Mouse (Mus musculus): Measurements from ENCODE around the gene Ankrd11. TPM values are rescaled to one million over a fixed set of nuclear protein-coding genes. Genes with fewer than 3 reads are reported as not detected.

Ankrd11 gene
- 62.4 and 64.8 TPM in 2 replicates for polyA plus RNA-seq (2016; fragmentation: Nextera tagmentation; extraction: Ambion mirVana)

DNA sequence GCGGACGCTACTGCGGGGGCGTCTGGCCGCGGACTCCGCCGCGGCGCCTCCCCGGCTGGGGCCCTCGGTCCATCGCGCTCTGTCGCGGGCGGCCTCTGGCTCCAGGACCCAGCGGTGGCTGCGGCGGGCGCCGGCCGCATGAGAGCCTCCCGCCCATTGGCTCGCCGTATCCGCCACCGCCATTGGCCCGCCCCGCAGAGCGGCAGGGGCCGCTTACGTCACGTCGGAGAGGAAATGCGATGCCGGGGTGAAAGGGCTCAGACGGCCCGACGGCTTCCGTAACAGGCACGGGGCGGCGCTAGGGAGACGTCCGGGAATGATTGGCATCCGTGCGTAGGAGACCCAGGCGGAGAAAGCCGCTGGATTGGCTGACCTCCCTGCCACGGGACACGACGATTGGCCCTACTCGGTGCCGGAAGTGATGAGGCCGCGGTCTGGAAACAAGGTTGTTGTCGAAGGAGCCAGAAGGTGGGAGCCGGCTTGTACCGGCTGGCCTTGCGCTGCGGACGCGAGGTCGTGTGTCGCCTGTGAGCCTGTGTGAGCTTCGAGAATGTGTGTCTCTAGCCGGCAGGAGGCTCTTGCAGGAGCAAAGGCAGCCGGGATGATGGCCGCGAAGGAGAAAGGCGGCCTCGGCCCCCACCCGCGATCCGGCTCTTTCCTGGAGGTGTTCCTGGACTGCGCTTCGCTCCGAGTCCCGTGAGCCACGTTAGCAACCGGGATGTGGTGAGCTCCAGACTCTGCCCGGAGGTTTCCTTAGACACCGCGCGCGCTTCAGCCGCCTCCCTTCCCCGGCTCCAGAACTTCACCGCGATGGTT lies at the start of gene Ankrd11:
Gene Ankrd11 (minus strand): TSS at position 120 of the 816 bp plus-strand sequence.
- Histone ChIP-seq H3K27ac (ENCODE audit: poor library complexity, severe bottlenecking) (peak within 1 kb of the TSS; percentile 99), H3K36me3 (peaks cover 7% of the 10 kb centered on the region; the same call in 1 of the 2 replicates), H3K9ac (peak within 1 kb of the TSS; percentile 100), H3K9me3 (replicated peaks) (no peaks in the 10 kb centered on the region), H3K4me2 (peak within 1 kb of the TSS; percentile 87), H3K4me1 (replicated peaks) (peaks cover 41% of the 10 kb centered on the region), H3K27me3 (replicated peaks) (no peaks in the 10 kb centered on the region), H3K4me3 (peak within 1 kb of the TSS; percentile 100)
- peak; percentile 97 for ATAC-seq (ENCODE audit: insufficient number of reproducible peaks, low FRiP score)
- WGBS: 3% methylated on average over 90 of the region's 91 CpGs

DNA sequence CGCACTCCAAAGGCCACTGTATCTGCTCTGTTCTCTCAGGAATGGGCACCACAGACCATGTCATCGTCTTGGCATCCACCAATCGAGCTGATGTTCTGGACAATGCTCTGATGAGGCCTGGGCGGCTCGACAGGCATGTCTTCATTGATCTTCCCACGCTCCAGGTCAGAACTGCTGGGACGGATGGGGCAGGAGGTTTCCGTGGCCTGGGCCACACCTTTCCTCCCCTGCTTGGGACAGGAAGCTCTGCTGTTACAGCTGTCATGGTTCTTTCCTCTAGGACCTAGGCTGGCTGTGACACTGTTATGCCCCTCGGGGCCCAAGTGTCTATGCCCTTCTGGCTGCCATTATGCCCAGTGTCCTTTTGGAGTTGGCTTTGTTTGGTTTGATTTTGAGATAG lies 45.2 kb upstream of the Ankrd11 start:
- H3K4me3 ChIP-seq: no peak overlapping the region
- peaks cover 96% of the 10 kb centered on the region for H3K36me3 ChIP-seq
- no peak overlapping the region for H3K27ac ChIP-seq (ENCODE audit: poor library complexity, severe bottlenecking)
- H3K4me1 ChIP-seq (replicated peaks): no peaks in the 10 kb centered on the region
- no peak overlapping the region for H3K9ac ChIP-seq
- no peaks in the 10 kb centered on the region for H3K9me3 ChIP-seq (replicated peaks)
- H3K4me2 ChIP-seq: no peak overlapping the region
- WGBS: 73% methylated on average over 9 of the region's 9 CpGs
- no peaks in the 10 kb centered on the region for H3K27me3 ChIP-seq (replicated peaks)
- no peak for ATAC-seq (ENCODE audit: insufficient number of reproducible peaks, low FRiP score)

DNA sequence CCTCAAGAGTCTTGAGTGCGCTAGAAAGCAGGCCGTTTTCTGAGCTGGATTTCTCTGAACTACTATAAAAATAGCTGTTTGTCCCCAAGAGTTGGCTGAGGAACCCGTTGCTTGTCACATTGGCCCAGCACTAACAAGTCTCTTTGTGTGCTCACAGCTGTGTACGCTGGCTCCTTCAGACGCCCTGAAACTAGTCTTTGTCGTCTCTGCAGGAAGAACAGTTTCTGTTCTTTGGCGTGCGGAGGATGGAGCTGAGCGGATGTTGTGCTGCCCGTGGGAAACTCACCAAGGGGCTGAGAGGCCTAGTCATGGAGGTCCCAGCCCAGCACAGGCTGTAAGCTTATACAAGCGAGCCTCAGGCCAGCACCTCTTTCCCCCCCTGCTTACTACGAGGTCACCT lies 41.5 kb upstream of the Ankrd11 start:
- Histone ChIP-seq H3K4me3 (no peak overlapping the region), H3K27ac (ENCODE audit: poor library complexity, severe bottlenecking) (no peak overlapping the region), H3K27me3 (replicated peaks) (no peaks in the 10 kb centered on the region), H3K36me3 (peaks cover 95% of the 10 kb centered on the region), H3K9me3 (replicated peaks) (no peaks in the 10 kb centered on the region), H3K9ac (no peak overlapping the region), H3K4me2 (no peak overlapping the region), H3K4me1 (replicated peaks) (no peaks in the 10 kb centered on the region)
- 89% methylated on average over 12 of the region's 12 CpGs for WGBS
- ATAC-seq (ENCODE audit: insufficient number of reproducible peaks, low FRiP score): no peak

DNA sequence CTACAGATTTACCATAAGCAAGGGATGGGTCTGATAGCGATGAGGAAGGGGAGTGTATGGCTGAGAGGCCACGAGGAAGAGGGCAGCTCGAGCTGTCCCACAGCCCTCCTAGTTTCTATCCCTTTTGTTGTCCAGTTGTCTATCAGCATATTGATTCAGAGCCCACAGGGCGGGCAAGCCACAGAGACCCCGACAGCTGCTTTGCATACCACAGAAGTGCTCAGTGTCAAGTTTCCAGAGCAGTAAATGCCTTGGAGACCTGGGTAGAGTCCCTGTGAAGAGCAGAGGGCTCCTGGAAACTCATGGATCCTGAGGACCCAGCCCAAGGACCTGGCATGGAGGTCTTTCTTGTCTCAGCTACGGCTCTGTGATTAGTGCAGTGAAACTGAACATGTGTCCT lies 40.9 kb upstream of the Ankrd11 start:
- no peak for ATAC-seq (ENCODE audit: insufficient number of reproducible peaks, low FRiP score)
- Histone ChIP-seq H3K9me3 (replicated peaks) (no peaks in the 10 kb centered on the region), H3K4me1 (replicated peaks) (no peaks in the 10 kb centered on the region), H3K27ac (ENCODE audit: poor library complexity, severe bottlenecking) (no peak overlapping the region), H3K36me3 (peaks cover 93% of the 10 kb centered on the region), H3K9ac (no peak overlapping the region), H3K4me3 (no peak overlapping the region), H3K4me2 (no peak overlapping the region), H3K27me3 (replicated peaks) (no peaks in the 10 kb centered on the region)
- 79% methylated on average over 6 of the region's 6 CpGs for WGBS

DNA sequence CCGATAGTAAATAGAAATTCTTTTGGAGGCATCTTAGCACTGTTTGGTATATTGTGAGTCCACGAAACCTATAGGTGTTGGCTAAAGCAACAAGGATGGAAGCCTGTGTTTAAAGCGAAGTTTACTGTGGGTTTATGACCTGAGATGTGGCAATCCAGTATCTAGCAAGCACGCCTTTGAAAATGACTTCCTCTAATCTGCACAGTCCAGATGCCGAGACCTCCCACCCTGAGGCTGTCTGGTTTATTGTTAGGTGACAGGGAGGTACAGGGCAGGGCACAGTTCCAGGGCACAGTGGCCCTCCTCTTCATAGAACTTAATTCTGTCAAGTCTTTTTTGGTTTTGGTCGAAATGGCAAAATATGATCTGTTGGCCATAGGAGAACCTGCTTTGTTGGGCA lies 35.1 kb upstream of the Ankrd11 start:
- Histone ChIP-seq H3K9me3 (replicated peaks) (no peaks in the 10 kb centered on the region), H3K4me1 (replicated peaks) (peaks cover 12% of the 10 kb centered on the region; the same call in 1 of the 2 replicates), H3K4me3 (no peak overlapping the region), H3K9ac (no peak overlapping the region), H3K4me2 (no peak overlapping the region), H3K27me3 (replicated peaks) (no peaks in the 10 kb centered on the region), H3K36me3 (peaks cover 92% of the 10 kb centered on the region), H3K27ac (ENCODE audit: poor library complexity, severe bottlenecking) (no peak overlapping the region)
- peak; percentile 48; the same call in 1 of the 2 replicates for ATAC-seq (ENCODE audit: insufficient number of reproducible peaks, low FRiP score)
- WGBS: 68% methylated on average over 6 of the region's 6 CpGs

DNA sequence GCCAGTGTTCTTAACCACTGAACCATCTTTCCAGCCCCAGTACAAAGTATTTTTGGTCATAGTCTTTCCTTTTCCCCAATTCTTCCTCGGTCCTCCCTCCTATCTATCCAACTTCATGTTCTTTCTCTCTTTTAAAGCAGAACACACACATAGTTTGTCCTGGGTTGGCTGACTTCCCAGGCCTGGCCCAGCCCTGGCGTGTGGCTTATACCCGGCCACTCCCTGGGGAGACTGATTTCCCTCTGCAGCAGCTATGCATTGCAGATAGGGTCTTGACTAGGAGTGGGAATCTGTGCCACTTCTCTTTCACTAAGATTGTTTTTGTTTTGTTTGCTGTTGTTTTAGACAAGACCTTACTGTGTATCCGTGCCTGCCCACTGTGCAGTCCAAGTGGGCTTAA lies 29.1 kb upstream of the Ankrd11 start:
- no peak overlapping the region for H3K9ac ChIP-seq
- WGBS: 52% methylated on average over 4 of the region's 4 CpGs
- no peak overlapping the region for H3K4me3 ChIP-seq
- H3K27me3 ChIP-seq (replicated peaks): no peaks in the 10 kb centered on the region
- H3K36me3 ChIP-seq: peaks cover 65% of the 10 kb centered on the region
- H3K27ac ChIP-seq (ENCODE audit: poor library complexity, severe bottlenecking): no peak overlapping the region
- peaks cover 22% of the 10 kb centered on the region for H3K4me1 ChIP-seq (replicated peaks)
- no peak overlapping the region for H3K4me2 ChIP-seq
- ATAC-seq (ENCODE audit: insufficient number of reproducible peaks, low FRiP score): no peak
- H3K9me3 ChIP-seq (replicated peaks): no peaks in the 10 kb centered on the region

DNA sequence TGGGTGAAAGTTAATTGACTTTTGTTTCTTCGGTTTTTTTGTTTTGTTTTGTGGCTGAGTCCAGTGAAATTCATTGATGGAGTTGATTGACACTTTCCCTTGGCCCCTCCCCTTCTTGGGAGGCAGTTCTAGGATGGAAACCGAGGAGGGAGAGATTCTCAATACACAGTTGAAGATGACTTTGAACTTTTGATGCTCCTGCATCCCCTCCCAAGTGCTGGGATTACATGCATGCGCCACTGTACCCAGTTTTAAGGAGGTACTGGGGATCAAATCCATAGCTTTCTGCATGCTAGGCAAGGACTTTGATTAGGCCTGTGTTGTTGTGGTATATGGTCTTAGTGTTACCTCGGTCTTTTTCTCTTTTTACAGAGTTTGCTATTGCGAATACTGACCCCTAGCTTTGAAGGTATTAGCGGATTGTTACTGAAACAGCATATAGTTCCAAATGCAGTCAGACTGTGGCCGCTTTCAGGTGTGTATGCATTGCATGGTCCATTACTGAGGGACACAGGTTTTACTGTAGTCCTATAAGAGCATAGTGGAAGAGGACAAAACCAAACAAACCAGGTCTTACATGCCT lies 24.1 kb upstream of the Ankrd11 start:
- no peak for ATAC-seq (ENCODE audit: insufficient number of reproducible peaks, low FRiP score)
- H3K36me3 ChIP-seq: peaks cover 23% of the 10 kb centered on the region
- H3K4me1 ChIP-seq (replicated peaks): peaks cover 29% of the 10 kb centered on the region
- 39% methylated on average over 7 of the region's 7 CpGs for WGBS
- no peaks in the 10 kb centered on the region for H3K9me3 ChIP-seq (replicated peaks)
- peak overlapping the region; percentile 90 for H3K4me3 ChIP-seq
- no peaks in the 10 kb centered on the region for H3K27me3 ChIP-seq (replicated peaks)
- H3K4me2 ChIP-seq: peak overlapping the region; percentile 89
- H3K9ac ChIP-seq: peak overlapping the region; percentile 97
- peak overlapping the region; percentile 92 for H3K27ac ChIP-seq (ENCODE audit: poor library complexity, severe bottlenecking)

DNA sequence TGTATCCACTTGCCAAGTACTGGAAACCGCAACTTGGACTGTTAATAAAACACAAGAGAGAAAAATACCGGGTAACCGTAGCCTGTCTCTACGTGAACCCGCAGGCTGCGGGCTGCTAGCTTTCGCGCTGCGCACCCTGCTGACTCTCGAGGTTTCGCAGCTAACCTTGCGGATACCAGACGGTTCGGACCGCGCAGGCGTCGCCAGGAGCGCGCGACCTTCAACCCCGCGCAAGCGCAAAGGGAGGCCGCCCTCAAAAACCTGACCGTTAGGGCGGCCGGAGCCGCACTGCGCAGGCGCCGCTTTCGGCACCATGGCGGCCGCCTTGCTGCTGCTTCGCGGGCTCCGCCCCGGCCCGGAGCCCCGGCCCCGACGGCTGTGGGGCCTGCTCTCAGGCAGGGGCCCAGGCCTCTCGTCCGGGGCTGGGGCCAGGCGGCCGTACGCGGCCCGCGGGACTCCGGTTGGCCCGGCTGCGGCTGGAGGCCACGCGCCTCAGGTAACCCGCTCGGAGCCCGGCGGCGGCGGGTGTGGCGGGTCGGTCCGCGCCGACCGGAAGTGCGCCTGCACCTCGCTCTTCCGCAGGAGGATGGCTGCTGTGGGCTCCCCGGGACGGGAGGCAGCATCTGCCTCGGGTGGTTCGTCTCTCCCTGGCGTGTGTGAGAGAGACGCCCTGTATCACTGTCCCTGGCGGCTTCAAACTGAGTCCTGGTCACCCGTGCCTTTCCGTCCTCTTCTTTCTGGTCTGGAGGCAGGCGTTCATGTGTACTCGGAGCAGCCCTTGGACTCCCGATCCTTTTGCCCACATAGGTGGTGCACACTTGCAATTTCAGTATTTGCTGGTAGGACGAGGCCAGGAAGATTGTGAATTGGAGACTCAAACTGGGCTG lies 23.4 kb upstream of the Ankrd11 start:
- H3K4me1 ChIP-seq (replicated peaks): peaks cover 26% of the 10 kb centered on the region
- peak; percentile 98 for ATAC-seq (ENCODE audit: insufficient number of reproducible peaks, low FRiP score)
- WGBS: under 1% methylated on average over 84 of the region's 84 CpGs

DNA sequence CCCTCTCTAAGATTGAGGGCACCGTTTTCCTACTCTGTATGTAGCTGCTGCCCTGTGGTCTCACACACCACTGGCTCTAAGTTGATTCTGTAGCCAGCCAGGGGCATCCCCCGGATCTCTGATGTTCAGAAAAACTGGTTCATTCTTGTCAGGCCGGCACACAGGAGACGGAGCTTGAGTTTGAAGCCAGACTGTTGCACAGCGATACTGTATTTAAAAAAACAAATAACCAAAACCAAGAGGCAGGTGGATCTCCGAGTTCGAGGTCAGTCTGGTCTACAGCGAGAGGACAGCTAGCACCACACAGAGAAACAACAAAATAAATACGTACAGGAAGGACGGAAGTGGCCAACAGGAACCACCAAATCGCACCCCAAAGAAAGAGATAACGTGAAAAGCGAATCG lies 22.7 kb upstream of the Ankrd11 start:
- Histone ChIP-seq H3K36me3 (peaks cover 23% of the 10 kb centered on the region), H3K27ac (ENCODE audit: poor library complexity, severe bottlenecking) (peak overlapping the region; percentile 88), H3K4me1 (replicated peaks) (peaks cover 26% of the 10 kb centered on the region), H3K9ac (peak overlapping the region; percentile 97), H3K4me2 (peak overlapping the region; percentile 89), H3K9me3 (replicated peaks) (no peaks in the 10 kb centered on the region), H3K27me3 (replicated peaks) (no peaks in the 10 kb centered on the region), H3K4me3 (peak overlapping the region; percentile 90)
- peak; percentile 9 for ATAC-seq (ENCODE audit: insufficient number of reproducible peaks, low FRiP score)
- WGBS: 2% methylated on average over 14 of the region's 14 CpGs

More for the DNA sequence above, 23.4 kb upstream of the Ankrd11 start:
- no peaks in the 10 kb centered on the region for H3K27me3 ChIP-seq (replicated peaks)
- H3K4me2 ChIP-seq: peak overlapping the region; percentile 89
- H3K9me3 ChIP-seq (replicated peaks): no peaks in the 10 kb centered on the region
- peak overlapping the region; percentile 97 for H3K9ac ChIP-seq
- H3K27ac ChIP-seq (ENCODE audit: poor library complexity, severe bottlenecking): peak overlapping the region; percentile 92
- H3K36me3 ChIP-seq: peaks cover 23% of the 10 kb centered on the region
- peak overlapping the region; percentile 90 for H3K4me3 ChIP-seq

DNA sequence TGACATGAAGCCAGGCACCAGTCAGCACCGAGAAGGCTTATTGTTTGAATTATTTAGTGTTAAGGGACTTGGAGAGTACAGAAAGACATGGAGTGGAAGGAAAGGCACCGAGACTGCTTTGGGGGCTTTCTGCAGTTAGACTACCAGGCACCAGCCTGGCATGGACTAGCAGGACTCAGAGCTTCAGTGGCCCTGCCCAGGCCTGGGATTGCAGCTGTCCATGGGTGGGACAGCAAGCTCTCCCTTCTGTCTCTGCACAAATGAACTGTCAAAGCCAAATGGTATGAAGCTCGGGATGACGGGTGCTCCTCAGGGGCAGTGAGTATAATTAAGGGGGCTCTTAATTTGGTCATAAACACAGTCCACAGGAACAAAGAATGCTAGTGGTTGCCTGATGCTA lies 22.0 kb upstream of the Ankrd11 start:
- ATAC-seq (ENCODE audit: insufficient number of reproducible peaks, low FRiP score): no peak
- H3K9ac ChIP-seq: peak overlapping the region; percentile 97
- peak overlapping the region; percentile 89 for H3K4me2 ChIP-seq
- 85% methylated on average over 4 of the region's 4 CpGs for WGBS
- H3K27me3 ChIP-seq (replicated peaks): no peaks in the 10 kb centered on the region
- no peaks in the 10 kb centered on the region for H3K9me3 ChIP-seq (replicated peaks)
- H3K27ac ChIP-seq (ENCODE audit: poor library complexity, severe bottlenecking): peak overlapping the region; percentile 88; the same call in 1 of the 2 replicates
- peaks cover 26% of the 10 kb centered on the region for H3K4me1 ChIP-seq (replicated peaks)
- peak overlapping the region; percentile 90 for H3K4me3 ChIP-seq
- H3K36me3 ChIP-seq: peaks cover 19% of the 10 kb centered on the region

DNA sequence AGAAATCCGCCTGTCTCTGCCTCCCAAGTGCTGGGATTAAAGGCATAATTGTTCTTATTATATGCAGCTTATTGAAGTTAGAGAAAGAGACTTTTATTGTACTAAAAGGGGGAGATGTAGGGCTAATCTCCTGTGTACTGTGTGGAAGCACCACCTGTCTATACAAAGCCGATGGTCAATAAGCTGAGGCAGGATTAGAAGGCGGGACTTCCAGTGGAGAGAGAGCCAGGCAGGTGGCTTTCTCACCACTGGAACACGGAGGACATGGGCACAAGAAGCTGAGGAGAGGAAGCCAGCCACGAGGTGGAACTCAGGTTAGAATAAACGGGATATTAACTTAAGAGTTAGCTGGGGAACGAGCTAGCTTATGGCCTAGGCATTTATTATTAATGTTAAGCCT lies 20.6 kb upstream of the Ankrd11 start, which contains the start of gene Spg7:
Gene Spg7 (plus strand): TSS at position 222 of the 400 bp plus-strand sequence.
- Histone ChIP-seq H3K9me3 (replicated peaks) (no peaks in the 10 kb centered on the region), H3K4me2 (no peak within 1 kb of the TSS), H3K9ac (no peak within 1 kb of the TSS), H3K27ac (ENCODE audit: poor library complexity, severe bottlenecking) (no peak within 1 kb of the TSS), H3K4me3 (no peak within 1 kb of the TSS), H3K36me3 (peaks cover 10% of the 10 kb centered on the region; the same call in 1 of the 2 replicates), H3K4me1 (replicated peaks) (peaks cover 26% of the 10 kb centered on the region), H3K27me3 (replicated peaks) (no peaks in the 10 kb centered on the region)
- ATAC-seq (ENCODE audit: insufficient number of reproducible peaks, low FRiP score): no peak
- WGBS: 72% methylated on average over 7 of the region's 7 CpGs
